ENCODE assay signal across 19 mouse cellular contexts in the genomic region with DNA sequence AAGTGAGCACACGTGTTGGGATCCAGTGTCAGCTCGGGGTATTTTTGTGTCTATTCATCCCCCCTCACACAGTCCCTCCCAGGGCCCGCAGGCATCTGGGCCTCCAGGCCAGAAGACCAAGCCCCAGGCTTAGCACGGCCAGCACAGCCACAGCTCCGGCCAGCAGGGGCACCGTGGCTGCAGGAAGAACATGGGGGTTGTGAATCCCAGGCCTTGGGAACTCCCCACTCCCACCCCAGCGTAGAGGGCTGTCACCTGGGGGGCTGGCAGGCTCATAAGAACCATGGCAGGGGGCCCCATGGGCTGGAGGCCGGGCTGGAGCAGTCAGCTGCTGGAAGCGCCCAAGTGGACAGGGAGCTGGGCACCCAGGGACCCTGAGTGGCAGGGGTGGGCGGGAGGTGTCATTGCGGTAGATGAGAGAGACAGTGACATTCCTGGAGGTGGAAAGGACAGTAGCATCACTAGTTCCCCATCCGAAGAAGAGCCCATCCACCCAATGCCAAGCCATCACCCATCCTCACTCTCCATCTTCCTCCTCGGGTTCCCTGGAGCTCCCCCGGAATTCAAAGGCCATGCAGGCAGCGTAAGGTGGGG. TPM values are rescaled to one million over a fixed set of nuclear protein-coding genes. Genes with fewer than 3 reads are reported as not detected.
DNase-seq lines count a peak whose midpoint lies in the region; ATAC-seq and TF ChIP-seq lines count a peak whose summit lies in the region.
"Had no signal": no experiment of that assay in that cellular context is flagged by ENCODE, and none has a peak within 500 bp of the region (broad histone marks: within the 10 kb centered on the region; RNA-seq: fewer than 3 reads in every experiment).

No protein-coding gene starts in this region.

- no peak for ATAC-seq in heart, embryonic 12.5 days (ENCODE audit: insufficient number of reproducible peaks, low FRiP score)
- ATAC-seq in lung, embryonic 14.5 days (ENCODE audit: insufficient read depth): peak; percentile 19; the same call in 1 of the 2 replicates
- 0 out of 2 replicates have a peak, but pooled peaks have one; percentile 6 for ATAC-seq in hindbrain, postnatal 0 days
- no peak for ATAC-seq in midbrain, embryonic 13.5 days
- ATAC-seq: CD4-positive, CD25-positive, alpha-beta regulatory T cell, adult 4 months had no signal

- intact Hi-C loops in heart, postnatal 25 days (cut with DNase I): no loop called here

- WGBS in heart, embryonic 12.5 days: 66% methylated on average over 15 of the region's 15 CpGs
- 59% methylated on average over 15 of the region's 15 CpGs for WGBS in lung, embryonic 14.5 days
- WGBS in hindbrain, postnatal 0 days: 63% methylated on average over 15 of the region's 15 CpGs
- WGBS in midbrain, embryonic 13.5 days: 70% methylated on average over 15 of the region's 15 CpGs

- peaks cover 58% of the 10 kb centered on the region for H3K36me3 ChIP-seq in heart, embryonic 12.5 days
- peaks cover 51% of the 10 kb centered on the region for H3K36me3 ChIP-seq in lung, embryonic 14.5 days (ENCODE audit: insufficient read depth)
- peaks cover 15% of the 10 kb centered on the region for H3K36me3 ChIP-seq in hindbrain, postnatal 0 days (ENCODE audit: insufficient read depth, low read length)
- peaks cover 67% of the 10 kb centered on the region for H3K36me3 ChIP-seq in midbrain, embryonic 13.5 days

- no peak overlapping the region for H3K4me3 ChIP-seq in heart, embryonic 12.5 days
- no peak overlapping the region for H3K4me3 ChIP-seq in lung, embryonic 14.5 days (ENCODE audit: low read depth, low read length)
- H3K4me3 ChIP-seq in hindbrain, postnatal 0 days (ENCODE audit: low read length): no peak overlapping the region
- no peak overlapping the region for H3K4me3 ChIP-seq in midbrain, embryonic 13.5 days (replicated peaks)

- no peak overlapping the region for H3K4me2 ChIP-seq in heart, embryonic 12.5 days
- no peak overlapping the region for H3K4me2 ChIP-seq in lung, embryonic 14.5 days
- no peak overlapping the region for H3K4me2 ChIP-seq in hindbrain, postnatal 0 days (ENCODE audit: low read depth, low read length)
- H3K4me2 ChIP-seq in midbrain, embryonic 13.5 days (replicated peaks): no peak overlapping the region

- H3K9ac ChIP-seq in heart, embryonic 12.5 days: peak overlapping the region; percentile 41; the same call in 1 of the 2 replicates
- no peak overlapping the region for H3K9ac ChIP-seq in lung, embryonic 14.5 days
- no peak overlapping the region for H3K9ac ChIP-seq in hindbrain, postnatal 0 days (replicated peaks; ENCODE audit: low read length)
- 0 out of 2 replicates have a peak overlapping the region, but pooled peaks have one; percentile 42 for H3K9ac ChIP-seq in midbrain, embryonic 13.5 days (replicated peaks)

- H3K27ac ChIP-seq in heart, embryonic 12.5 days (ENCODE audit: poor library complexity, severe bottlenecking): no peak overlapping the region
- no peak overlapping the region for H3K27ac ChIP-seq in lung, embryonic 14.5 days (ENCODE audit: low read depth)
- no peak overlapping the region for H3K27ac ChIP-seq in hindbrain, postnatal 0 days
- peak overlapping the region; percentile 14; the same call in 1 of the 2 replicates for H3K27ac ChIP-seq in midbrain, embryonic 13.5 days

- no peaks in the 10 kb centered on the region for H3K9me3 ChIP-seq in heart, embryonic 12.5 days (replicated peaks)
- H3K9me3 ChIP-seq in lung, embryonic 14.5 days (ENCODE audit: low read depth, low read length): no peaks in the 10 kb centered on the region
- no peaks in the 10 kb centered on the region for H3K9me3 ChIP-seq in hindbrain, postnatal 0 days (ENCODE audit: low read length)
- H3K9me3 ChIP-seq in midbrain, embryonic 13.5 days: no peaks in the 10 kb centered on the region

- no peak for TF ChIP-seq CTCF in lung, embryonic 14.5 days (IDR thresholded peaks at IDR 0.05; ENCODE audit: low read depth)
- TF ChIP-seq CTCF in hindbrain, postnatal 0 days (IDR thresholded peaks at IDR 0.05; ENCODE audit: low read depth): peak; percentile 33; the same call in 1 of the 2 replicates

- no peak for DNase-seq in heart, postnatal 25 days (ENCODE audit: low spot score)
- no peak for DNase-seq in lung, embryonic 14.5 days
- no peak for DNase-seq in lung, postnatal 25 days (ENCODE audit: low spot score)
- DNase-seq in hindbrain, postnatal 0 days (ENCODE audit: low spot score): no peak
- no peak for DNase-seq in cerebellum, adult 11 months
- DNase-seq: cerebellum, adult 8-10 months; kidney, adult 2 months; lung, postnatal 10 days; right cerebral cortex, postnatal 25 days; thymus, postnatal 4 days had no signal

- no peaks in the 10 kb centered on the region for H3K27me3 ChIP-seq in heart, embryonic 12.5 days (replicated peaks)
- H3K27me3 ChIP-seq in lung, embryonic 14.5 days (ENCODE audit: insufficient read depth, low read length): no peaks in the 10 kb centered on the region
- no peaks in the 10 kb centered on the region for H3K27me3 ChIP-seq in hindbrain, postnatal 0 days (ENCODE audit: insufficient read depth, low read length)
- H3K27me3 ChIP-seq in midbrain, embryonic 13.5 days: no peaks in the 10 kb centered on the region

- H3K4me1 ChIP-seq in heart, embryonic 12.5 days (replicated peaks): peaks cover 31% of the 10 kb centered on the region
- H3K4me1 ChIP-seq in lung, embryonic 14.5 days (ENCODE audit: insufficient read depth): no peaks in the 10 kb centered on the region
- H3K4me1 ChIP-seq in hindbrain, postnatal 0 days (ENCODE audit: insufficient read depth, low read length): peaks cover under 1% of the 10 kb centered on the region; the same call in 1 of the 2 replicates
- peaks cover 33% of the 10 kb centered on the region for H3K4me1 ChIP-seq in midbrain, embryonic 13.5 days (replicated peaks)

RNA-seq across cellular contexts. Expression of gene Acp4, which starts 4.1 kb away (rescaled TPM):
- not detected in 2 replicates for polyA plus RNA-seq in heart, embryonic 12.5 days (2016; fragmentation: Nextera tagmentation; extraction: Ambion mirVana)
- not detected for total RNA-seq in heart, postnatal 25 days (2021)
- 0.11 TPM in 1 of 2 replicates, not detected in the other for polyA plus RNA-seq in lung, embryonic 14.5 days (2014; fragmentation: Nextera tagmentation; extraction: Ambion mirVana)
- total RNA-seq in hindbrain, postnatal 0 days (2014; rRNA removed): not detected in 2 replicates
- polyA plus RNA-seq in hindbrain, postnatal 0 days (2015; fragmentation: Nextera tagmentation; extraction: Ambion mirVana): 0.13 TPM in 1 of 2 replicates, not detected in the other
- polyA plus RNA-seq in midbrain, embryonic 13.5 days (2015; fragmentation: Nextera tagmentation; extraction: Ambion mirVana): 0.09 TPM in 1 of 2 replicates, not detected in the other
- total RNA-seq: gastrocnemius, postnatal 4 days; left cerebral cortex, postnatal 36 days; monocyte, adult 5-6 weeks had no signal
- polyA plus RNA-seq: brain, embryonic 14.5 days; CD4-positive, CD25-positive, alpha-beta regulatory T cell, adult 4 months; frontal cortex, adult 2 months; heart, postnatal 0 days; kidney, adult 2 months had no signal

RNA-seq across cellular contexts. Expression of gene 2410002F23Rik, which starts 6.6 kb away (rescaled TPM):
- polyA plus RNA-seq in heart, embryonic 12.5 days (2016; fragmentation: Nextera tagmentation; extraction: Ambion mirVana): 99.8 and 109 TPM in 2 replicates
- 10 to 100 TPM; 14.1 to 14.5 TPM for total RNA-seq in heart, postnatal 25 days (2021)
- 142 and 146 TPM in 2 replicates for polyA plus RNA-seq in lung, embryonic 14.5 days (2014; fragmentation: Nextera tagmentation; extraction: Ambion mirVana)
- total RNA-seq in hindbrain, postnatal 0 days (2014; rRNA removed): 340 and 409 TPM in 2 replicates
- 239 TPM in 2 replicates for polyA plus RNA-seq in hindbrain, postnatal 0 days (2015; fragmentation: Nextera tagmentation; extraction: Ambion mirVana)
- polyA plus RNA-seq in midbrain, embryonic 13.5 days (2015; fragmentation: Nextera tagmentation; extraction: Ambion mirVana): 205 and 217 TPM in 2 replicates

RNA-seq across cellular contexts. Expression of gene 1700028J19Rik, which starts 6.6 kb away (rescaled TPM):
- polyA plus RNA-seq in heart, embryonic 12.5 days (2016; fragmentation: Nextera tagmentation; extraction: Ambion mirVana): 1.2 and 1.6 TPM in 2 replicates
- under 1 TPM; 0.31 to 0.56 TPM for total RNA-seq in heart, postnatal 25 days (2021)
- polyA plus RNA-seq in lung, embryonic 14.5 days (2014; fragmentation: Nextera tagmentation; extraction: Ambion mirVana): 0.96 and 1.5 TPM in 2 replicates
- total RNA-seq in hindbrain, postnatal 0 days (2014; rRNA removed): 1.2 TPM in 1 of 2 replicates, not detected in the other
- polyA plus RNA-seq in hindbrain, postnatal 0 days (2015; fragmentation: Nextera tagmentation; extraction: Ambion mirVana): 1.6 TPM in 2 replicates
- 1.5 and 1.6 TPM in 2 replicates for polyA plus RNA-seq in midbrain, embryonic 13.5 days (2015; fragmentation: Nextera tagmentation; extraction: Ambion mirVana)
- total RNA-seq: monocyte, adult 5-6 weeks had no signal

RNA-seq across cellular contexts. Expression of gene Gm15517, which starts 8.1 kb away (rescaled TPM):
- polyA plus RNA-seq in heart, embryonic 12.5 days (2016; fragmentation: Nextera tagmentation; extraction: Ambion mirVana): not detected in 2 replicates
- total RNA-seq in heart, postnatal 25 days (2021): not detected
- polyA plus RNA-seq in lung, embryonic 14.5 days (2014; fragmentation: Nextera tagmentation; extraction: Ambion mirVana): not detected in 2 replicates
- total RNA-seq in hindbrain, postnatal 0 days (2014; rRNA removed): not detected in 2 replicates
- polyA plus RNA-seq in hindbrain, postnatal 0 days (2015; fragmentation: Nextera tagmentation; extraction: Ambion mirVana): not detected in 2 replicates
- not detected in 2 replicates for polyA plus RNA-seq in midbrain, embryonic 13.5 days (2015; fragmentation: Nextera tagmentation; extraction: Ambion mirVana)
- total RNA-seq: gastrocnemius, postnatal 4 days; left cerebral cortex, postnatal 36 days; monocyte, adult 5-6 weeks had no signal
- polyA plus RNA-seq: CD4-positive, CD25-positive, alpha-beta regulatory T cell, adult 4 months; heart, postnatal 0 days; kidney, adult 2 months had no signal

RNA-seq across cellular contexts. Expression of gene Gm36864, which starts 17.1 kb away (rescaled TPM):
- polyA plus RNA-seq in heart, embryonic 12.5 days (2016; fragmentation: Nextera tagmentation; extraction: Ambion mirVana): not detected in 2 replicates
- total RNA-seq in heart, postnatal 25 days (2021): not detected
- not detected in 2 replicates for polyA plus RNA-seq in lung, embryonic 14.5 days (2014; fragmentation: Nextera tagmentation; extraction: Ambion mirVana)
- not detected in 2 replicates for total RNA-seq in hindbrain, postnatal 0 days (2014; rRNA removed)
- not detected in 2 replicates for polyA plus RNA-seq in hindbrain, postnatal 0 days (2015; fragmentation: Nextera tagmentation; extraction: Ambion mirVana)
- polyA plus RNA-seq in midbrain, embryonic 13.5 days (2015; fragmentation: Nextera tagmentation; extraction: Ambion mirVana): not detected in 2 replicates
- total RNA-seq: gastrocnemius, postnatal 4 days; left cerebral cortex, postnatal 36 days; monocyte, adult 5-6 weeks had no signal
- polyA plus RNA-seq: brain, embryonic 14.5 days; CD4-positive, CD25-positive, alpha-beta regulatory T cell, adult 4 months; frontal cortex, adult 2 months; heart, postnatal 0 days had no signal

Comparison
In these comparisons a context has a peak if more than half of its experiments do, and no peak if none do; other contexts are left out.
1. ATAC-seq: peak in lung, embryonic 14.5 days (single experiment) and hindbrain, postnatal 0 days (single experiment); none in heart, embryonic 12.5 days (single experiment) and midbrain, embryonic 13.5 days (single experiment).
2. H3K9ac ChIP-seq: peak in heart, embryonic 12.5 days (single experiment) and midbrain, embryonic 13.5 days (single experiment); none in lung, embryonic 14.5 days (single experiment) and hindbrain, postnatal 0 days (single experiment).